Mouse (Mus musculus): Measurements from ENCODE around the gene Mtfr1l. TPM values are rescaled to one million over a fixed set of nuclear protein-coding genes. Genes with fewer than 3 reads are reported as not detected.
"Not testable (repeated sequence)": the region's sequence is repeated elsewhere in the genome, so short reads cannot be mapped to it uniquely, and the experiment has no call there.

Gene Mtfr1l
- polyA plus RNA-seq, 1 experiment = 59.7 TPM

GRCm38 (mm10) chr4:134497223-134497622 is 38.0 kb downstream of the Mtfr1l start:
- TF ChIP-seq CTCF (IDR thresholded peaks at IDR 0.05; ENCODE audit: low read depth, low read length) = no peak
- TF ChIP-seq POLR2A (IDR thresholded peaks at IDR 0.05; ENCODE audit: borderline replicate concordance, low read depth, low read length) = no peak
- H3K4me1 ChIP-seq (ENCODE audit: control insufficient read depth, insufficient read depth, low read length) = peaks cover 40% of the 10 kb centered on the region
- peak overlapping the region; percentile 83 for H3K4me3 ChIP-seq (ENCODE audit: insufficient read depth, low read length)
- H3K27ac ChIP-seq (ENCODE audit: insufficient read depth, low read depth, low read length) = peak overlapping the region; percentile 75

GRCm38 (mm10) chr4:134496595-134497210 is 38.5 kb downstream of the Mtfr1l start, which contains the start of gene Paqr7:
Gene Paqr7, plus strand, starts transcription at chr4:134496697.
- H3K4me3 ChIP-seq (ENCODE audit: insufficient read depth, low read length) = peak within 1 kb of the TSS; percentile 83
- H3K27ac ChIP-seq (ENCODE audit: insufficient read depth, low read depth, low read length) = peak within 1 kb of the TSS; percentile 75
- H3K4me1 ChIP-seq (ENCODE audit: control insufficient read depth, insufficient read depth, low read length) = peaks cover 42% of the 10 kb centered on the region
- TF ChIP-seq POLR2A (IDR thresholded peaks at IDR 0.05; ENCODE audit: borderline replicate concordance, low read depth, low read length) (0 out of 2 replicates have a peak, but pooled peaks have one; percentile 14), CTCF (IDR thresholded peaks at IDR 0.05; ENCODE audit: low read depth, low read length) (no peak)

- H3K4me3 ChIP-seq (ENCODE audit: insufficient read depth, low read length) = no peak overlapping the region
- no peak overlapping the region for H3K27ac ChIP-seq (ENCODE audit: insufficient read depth, low read depth, low read length)
- H3K4me1 ChIP-seq (ENCODE audit: control insufficient read depth, insufficient read depth, low read length) = peaks cover 44% of the 10 kb centered on the region
- TF ChIP-seq POLR2A (IDR thresholded peaks at IDR 0.05; ENCODE audit: borderline replicate concordance, low read depth, low read length) = no peak
- no peak for TF ChIP-seq CTCF (IDR thresholded peaks at IDR 0.05; ENCODE audit: low read depth, low read length)
Observed at GRCm38 (mm10) chr4:134495546-134495923, 39.7 kb downstream of the Mtfr1l start.

- Histone ChIP-seq H3K27ac (ENCODE audit: insufficient read depth, low read depth, low read length) (no peak overlapping the region), H3K4me3 (ENCODE audit: insufficient read depth, low read length) (no peak overlapping the region), H3K4me1 (ENCODE audit: control insufficient read depth, insufficient read depth, low read length) (peaks cover 44% of the 10 kb centered on the region)
- TF ChIP-seq CTCF (IDR thresholded peaks at IDR 0.05; ENCODE audit: low read depth, low read length) (no peak), POLR2A (IDR thresholded peaks at IDR 0.05; ENCODE audit: borderline replicate concordance, low read depth, low read length) (no peak)
Observed at GRCm38 (mm10) chr4:134494780-134495545, 40.2 kb downstream of the Mtfr1l start.

- peaks cover 43% of the 10 kb centered on the region for H3K4me1 ChIP-seq (ENCODE audit: control insufficient read depth, insufficient read depth, low read length)
- H3K27ac ChIP-seq (ENCODE audit: insufficient read depth, low read depth, low read length); H3K4me3 ChIP-seq (ENCODE audit: insufficient read depth, low read length): not testable (repeated sequence)
Observed at GRCm38 (mm10) chr4:134494161-134494560, 41.0 kb downstream of the Mtfr1l start.

- H3K27ac ChIP-seq (ENCODE audit: insufficient read depth, low read depth, low read length) = no peak overlapping the region
- TF ChIP-seq POLR2A (IDR thresholded peaks at IDR 0.05; ENCODE audit: borderline replicate concordance, low read depth, low read length) (no peak), CTCF (IDR thresholded peaks at IDR 0.05; ENCODE audit: low read depth, low read length) (no peak)
- H3K4me1 ChIP-seq (ENCODE audit: control insufficient read depth, insufficient read depth, low read length) = peaks cover 27% of the 10 kb centered on the region
- H3K4me3 ChIP-seq (ENCODE audit: insufficient read depth, low read length) = no peak overlapping the region
Observed at GRCm38 (mm10) chr4:134491716-134492115, 43.5 kb downstream of the Mtfr1l start.

GRCm38 (mm10) chr4:134489986-134490665 is 45.1 kb downstream of the Mtfr1l start:
- no peak for TF ChIP-seq CTCF (IDR thresholded peaks at IDR 0.05; ENCODE audit: low read depth, low read length)
- no peak for TF ChIP-seq POLR2A (IDR thresholded peaks at IDR 0.05; ENCODE audit: borderline replicate concordance, low read depth, low read length)
- H3K27ac ChIP-seq (ENCODE audit: insufficient read depth, low read depth, low read length) = no peak overlapping the region
- H3K4me1 ChIP-seq (ENCODE audit: control insufficient read depth, insufficient read depth, low read length) = peaks cover 14% of the 10 kb centered on the region
- no peak overlapping the region for H3K4me3 ChIP-seq (ENCODE audit: insufficient read depth, low read length)

- TF ChIP-seq CTCF (IDR thresholded peaks at IDR 0.05; ENCODE audit: low read depth, low read length) = no peak
- TF ChIP-seq POLR2A (IDR thresholded peaks at IDR 0.05; ENCODE audit: borderline replicate concordance, low read depth, low read length) = no peak
- peaks cover 4% of the 10 kb centered on the region; the same call in 1 of the 2 replicates for H3K4me1 ChIP-seq (ENCODE audit: control insufficient read depth, insufficient read depth, low read length)
- H3K4me3 ChIP-seq (ENCODE audit: insufficient read depth, low read length) = no peak overlapping the region
- H3K27ac ChIP-seq (ENCODE audit: insufficient read depth, low read depth, low read length) = no peak overlapping the region
Observed at GRCm38 (mm10) chr4:134488211-134488610, 47.0 kb downstream of the Mtfr1l start.

GRCm38 (mm10) chr4:134485151-134485900 is 49.9 kb downstream of the Mtfr1l start:
- no peaks in the 10 kb centered on the region for H3K4me1 ChIP-seq (ENCODE audit: control insufficient read depth, insufficient read depth, low read length)
- H3K4me3 ChIP-seq (ENCODE audit: insufficient read depth, low read length) = no peak overlapping the region
- no peak overlapping the region for H3K27ac ChIP-seq (ENCODE audit: insufficient read depth, low read depth, low read length)
- TF ChIP-seq CTCF (IDR thresholded peaks at IDR 0.05; ENCODE audit: low read depth, low read length) (no peak), POLR2A (IDR thresholded peaks at IDR 0.05; ENCODE audit: borderline replicate concordance, low read depth, low read length) (no peak)

All from bone marrow macrophage, adult 2 months (primary cell).